Mouse (Mus musculus) hindbrain, embryonic 11.5 days (tissue): ENCODE data around the gene Gli3. TPM values are rescaled to one million over a fixed set of nuclear protein-coding genes. Genes with fewer than 3 reads are reported as not detected.

Source experiments
- ATAC-seq: fragments of 200-750 bp; cut with Nextera tagmentation; 2 replicates; pipeline ENCODE4 v1.8.0; 2017; ENCODE audit warnings: mild to moderate bottlenecking, moderate TSS enrichment, moderate library complexity; ENCODE audit not compliant: low FRiP score
- DNase-seq: peaks from one replicate; pipeline ENCODE4 v3.0.0-alpha.2; 2015; ENCODE audit warnings: low spot score
- H3K27ac ChIP-seq: fragments of 300-500 bp; sonication (generic); 2 replicates; pipeline ENCODE4 v1.5.1; 2014; ENCODE audit warnings: mild to moderate bottlenecking, low read depth, low read length
- H3K27me3 ChIP-seq: fragments of 300-500 bp; sonication (generic); 2 replicates; pipeline ENCODE4 v1.6.1; 2014; ENCODE audit warnings: mild to moderate bottlenecking, low read length, moderate library complexity, mixed read lengths; ENCODE audit not compliant: control insufficient read depth, insufficient read depth
- H3K36me3 ChIP-seq: fragments of 300-500 bp; sonication (generic); 2 replicates; pipeline ENCODE4 v1.6.1; 2014; ENCODE audit warnings: mild to moderate bottlenecking, low read length, moderate library complexity, mixed read lengths; ENCODE audit not compliant: control insufficient read depth, insufficient read depth
- H3K4me1 ChIP-seq: fragments of 300-500 bp; sonication (generic); replicated peaks from 2 replicates; pipeline ENCODE4 v1.6.1; 2014; ENCODE audit warnings: low read length, mixed read lengths; ENCODE audit not compliant: control insufficient read depth, insufficient read depth
- H3K4me2 ChIP-seq: fragments of 300-500 bp; sonication (generic); replicated peaks from 2 replicates; pipeline ENCODE4 v1.6.1; 2014; ENCODE audit warnings: mild to moderate bottlenecking, low read depth, low read length
- H3K4me3 ChIP-seq: fragments of 300-500 bp; sonication (generic); 2 replicates; pipeline ENCODE4 v1.5.1; 2014; ENCODE audit warnings: low read depth, low read length
- H3K9ac ChIP-seq: fragments of 300-500 bp; sonication (generic); 2 replicates; pipeline ENCODE4 v1.6.1; 2014; ENCODE audit warnings: low read depth, low read length
- H3K9me3 ChIP-seq: fragments of 300-500 bp; sonication (generic); 2 replicates; pipeline ENCODE4 v1.6.1; 2016; ENCODE audit warnings: low read length; ENCODE audit not compliant: control insufficient read depth
- WGBS: fragments of 180-500 bp; shearing (Covaris S2); extraction: QIAGEN DNeasy Blood & Tissue Kit; methylation state at CpG from one replicate; pipeline ENCODE4 v1.1.7; 2014; 5-methylcytosine and 5-hydroxymethylcytosine counted together
- polyA plus RNA-seq: library from polyadenylated mRNA; unstranded; fragments of >200 nt; fragmentation: Nextera tagmentation; extraction: Ambion mirVana; gene quantifications from 2 replicates; pipeline ENCODE4 v1.2.1, GENCODE M21; 2014

Gli3 gene
- polyA plus RNA-seq, 1 experiment from 2014 or later, result 34.5 TPM

- no peaks in the 10 kb centered on the region for H3K27me3 ChIP-seq
- H3K4me2 ChIP-seq, result no peak overlapping the region
- H3K4me3 ChIP-seq, result no peak overlapping the region
- DNase-seq (no peak), ATAC-seq (no peak)
- no peak overlapping the region for H3K27ac ChIP-seq
- H3K9me3 ChIP-seq, result no peaks in the 10 kb centered on the region
- no peaks in the 10 kb centered on the region for H3K36me3 ChIP-seq
- peaks cover 3% of the 10 kb centered on the region; the same call in 1 of the 2 replicates for H3K4me1 ChIP-seq
- WGBS, result 87% methylated on average over 3 of the region's 3 CpGs
- H3K9ac ChIP-seq, result no peak overlapping the region
Observed at GRCm38 (mm10) chr13:15537611-15538010, 74.6 kb downstream of the Gli3 start.

GRCm38 (mm10) chr13:15538389-15538788 is 75.4 kb downstream of the Gli3 start:
- no peak for DNase-seq
- H3K9me3 ChIP-seq, result no peaks in the 10 kb centered on the region
- 88% methylated on average over 2 of the region's 2 CpGs for WGBS
- no peaks in the 10 kb centered on the region for H3K36me3 ChIP-seq
- H3K27ac ChIP-seq, result no peak overlapping the region
- H3K4me2 ChIP-seq, result no peak overlapping the region
- no peaks in the 10 kb centered on the region for H3K27me3 ChIP-seq
- H3K4me3 ChIP-seq, result no peak overlapping the region
- peaks cover 8% of the 10 kb centered on the region; the same call in 1 of the 2 replicates for H3K4me1 ChIP-seq
- no peak overlapping the region for H3K9ac ChIP-seq
- ATAC-seq, result no peak

- Histone ChIP-seq H3K9ac (no peak overlapping the region), H3K27me3 (no peaks in the 10 kb centered on the region), H3K4me1 (peaks cover 12% of the 10 kb centered on the region), H3K4me3 (no peak overlapping the region), H3K9me3 (no peaks in the 10 kb centered on the region), H3K36me3 (no peaks in the 10 kb centered on the region), H3K4me2 (no peak overlapping the region), H3K27ac (peak overlapping the region; percentile 75)
- WGBS, result 7% methylated on average over 5 of the region's 5 CpGs
- DNase-seq, result peak; percentile 83
- ATAC-seq, result peak; percentile 85
Observed at GRCm38 (mm10) chr13:15542053-15542452, 79.0 kb downstream of the Gli3 start.

- Histone ChIP-seq H3K4me2 (no peak overlapping the region), H3K9ac (no peak overlapping the region), H3K27ac (peak overlapping the region; percentile 75), H3K9me3 (no peaks in the 10 kb centered on the region), H3K4me3 (no peak overlapping the region), H3K4me1 (peaks cover 12% of the 10 kb centered on the region), H3K36me3 (no peaks in the 10 kb centered on the region), H3K27me3 (no peaks in the 10 kb centered on the region)
- 32% methylated on average over 12 of the region's 12 CpGs for WGBS
- no peak for DNase-seq
- no peak for ATAC-seq
Observed at GRCm38 (mm10) chr13:15543169-15543887, 80.3 kb downstream of the Gli3 start.

GRCm38 (mm10) chr13:15543888-15544640 is 81.0 kb downstream of the Gli3 start:
- no peaks in the 10 kb centered on the region for H3K36me3 ChIP-seq
- no peak overlapping the region for H3K4me2 ChIP-seq
- H3K4me3 ChIP-seq, result no peak overlapping the region
- ATAC-seq (peak; percentile 86), DNase-seq (peak; percentile 60)
- no peaks in the 10 kb centered on the region for H3K9me3 ChIP-seq
- 22% methylated on average over 7 of the region's 7 CpGs for WGBS
- H3K27me3 ChIP-seq, result no peaks in the 10 kb centered on the region
- H3K4me1 ChIP-seq, result peaks cover 12% of the 10 kb centered on the region
- no peak overlapping the region for H3K9ac ChIP-seq
- peak overlapping the region; percentile 75; the same call in 1 of the 2 replicates for H3K27ac ChIP-seq

GRCm38 (mm10) chr13:15545346-15545896 is 82.4 kb downstream of the Gli3 start:
- Histone ChIP-seq H3K4me1 (peaks cover 12% of the 10 kb centered on the region), H3K4me3 (no peak overlapping the region), H3K27me3 (no peaks in the 10 kb centered on the region), H3K9me3 (no peaks in the 10 kb centered on the region), H3K9ac (no peak overlapping the region), H3K36me3 (no peaks in the 10 kb centered on the region), H3K4me2 (no peak overlapping the region), H3K27ac (no peak overlapping the region)
- WGBS, result 40% methylated on average over 4 of the region's 4 CpGs
- DNase-seq (no peak), ATAC-seq (no peak)

GRCm38 (mm10) chr13:15546258-15546657 is 83.2 kb downstream of the Gli3 start:
- H3K36me3 ChIP-seq, result no peaks in the 10 kb centered on the region
- DNase-seq (no peak), ATAC-seq (no peak)
- H3K9me3 ChIP-seq, result no peaks in the 10 kb centered on the region
- no peak overlapping the region for H3K4me3 ChIP-seq
- H3K27ac ChIP-seq, result no peak overlapping the region
- no peaks in the 10 kb centered on the region for H3K27me3 ChIP-seq
- H3K9ac ChIP-seq, result no peak overlapping the region
- H3K4me2 ChIP-seq, result no peak overlapping the region
- H3K4me1 ChIP-seq, result peaks cover 12% of the 10 kb centered on the region
- WGBS, result 69% methylated on average over 4 of the region's 4 CpGs

GRCm38 (mm10) chr13:15549466-15549865 is 86.4 kb downstream of the Gli3 start:
- Histone ChIP-seq H3K4me1 (peaks cover 4% of the 10 kb centered on the region), H3K9me3 (no peaks in the 10 kb centered on the region), H3K4me2 (no peak overlapping the region), H3K27me3 (no peaks in the 10 kb centered on the region), H3K36me3 (no peaks in the 10 kb centered on the region), H3K9ac (no peak overlapping the region), H3K4me3 (no peak overlapping the region), H3K27ac (no peak overlapping the region)
- ATAC-seq (no peak), DNase-seq (no peak)
- 62% methylated on average over 6 of the region's 6 CpGs for WGBS
